Mouse (Mus musculus) midbrain, embryonic 15.5 days (tissue): Measurements from ENCODE around the gene Naaladl2. TPM values are rescaled to one million over a fixed set of nuclear protein-coding genes. Genes with fewer than 3 reads are reported as not detected.
"Not testable (repeated sequence)": the region's sequence is repeated elsewhere in the genome, so short reads cannot be mapped to it uniquely, and the experiment has no call there.

Experiments
- ATAC-seq: fragments of 200-750 bp; cut with Nextera tagmentation; replicated peaks from 2 replicates; pipeline ENCODE4 v1.8.0; 2017; ENCODE audit warnings: moderate TSS enrichment
- H3K27ac ChIP-seq: fragments of 300-500 bp; sonication (generic); 2 replicates; pipeline ENCODE4 v1.5.1; 2015; ENCODE audit warnings: mild to moderate bottlenecking, inconsistent platforms
- H3K27me3 ChIP-seq: fragments of 300-500 bp; sonication (generic); replicated peaks from 2 replicates; pipeline ENCODE4 v1.6.1; 2015; ENCODE audit warnings: inconsistent platforms
- H3K36me3 ChIP-seq: fragments of 300-500 bp; sonication (generic); replicated peaks from 2 replicates; pipeline ENCODE4 v1.6.1; 2015; ENCODE audit warnings: inconsistent platforms
- H3K4me1 ChIP-seq: fragments of 300-500 bp; sonication (generic); 2 replicates; pipeline ENCODE4 v1.6.1; 2015; ENCODE audit warnings: inconsistent platforms
- H3K4me2 ChIP-seq: fragments of 300-500 bp; sonication (generic); 2 replicates; pipeline ENCODE4 v1.6.1; 2015; ENCODE audit warnings: inconsistent platforms, mild to moderate bottlenecking, moderate library complexity
- H3K4me3 ChIP-seq: fragments of 300-500 bp; sonication (generic); 2 replicates; pipeline ENCODE4 v1.5.1; 2015; ENCODE audit warnings: mild to moderate bottlenecking, inconsistent platforms
- H3K9ac ChIP-seq: fragments of 300-500 bp; sonication (generic); 2 replicates; pipeline ENCODE4 v1.6.1; 2015; ENCODE audit warnings: mild to moderate bottlenecking, inconsistent platforms
- H3K9me3 ChIP-seq: fragments of 300-500 bp; sonication (generic); 2 replicates; pipeline ENCODE4 v1.6.1; 2016; ENCODE audit warnings: inconsistent platforms
- WGBS: fragments of 180-500 bp; shearing (Covaris S2); methylation state at CpG from one replicate; pipeline ENCODE4 v1.1.7; 2015; ENCODE audit warnings: mixed read lengths; 5-methylcytosine and 5-hydroxymethylcytosine counted together
- polyA plus RNA-seq: library from polyadenylated mRNA; unstranded; fragments of >200 nt; fragmentation: Nextera tagmentation; extraction: Ambion mirVana; gene quantifications from 2 replicates; pipeline ENCODE4 v1.2.1, GENCODE M21; 2015

Naaladl2 gene
- polyA plus RNA-seq, 1 experiment from 2014 or later, result 0.97 TPM

GRCm38 (mm10) chr3:25074266-25074665, 69.8 kb downstream of the Naaladl2 start:
- H3K36me3 ChIP-seq, result no peaks in the 10 kb centered on the region
- H3K27me3 ChIP-seq, result no peaks in the 10 kb centered on the region
- no peak overlapping the region for H3K4me2 ChIP-seq
- no peak for ATAC-seq
- H3K4me3 ChIP-seq, result no peak overlapping the region
- no peak overlapping the region for H3K27ac ChIP-seq
- no peaks in the 10 kb centered on the region for H3K4me1 ChIP-seq
- no peaks in the 10 kb centered on the region for H3K9me3 ChIP-seq
- WGBS, result 73% methylated on average over 4 of the region's 4 CpGs
- no peak overlapping the region for H3K9ac ChIP-seq

- H3K27ac ChIP-seq, result no peak overlapping the region
- no peaks in the 10 kb centered on the region for H3K9me3 ChIP-seq
- no peak for ATAC-seq
- WGBS, result 27% methylated on average over 6 of the region's 6 CpGs
- no peaks in the 10 kb centered on the region for H3K27me3 ChIP-seq
- H3K4me1 ChIP-seq, result no peaks in the 10 kb centered on the region
- no peak overlapping the region for H3K9ac ChIP-seq
- no peaks in the 10 kb centered on the region for H3K36me3 ChIP-seq
- H3K4me2 ChIP-seq, result no peak overlapping the region
- no peak overlapping the region for H3K4me3 ChIP-seq
Observed at GRCm38 (mm10) chr3:25073821-25074220, 70.2 kb downstream of the Naaladl2 start.

- no peak overlapping the region for H3K4me3 ChIP-seq
- no peaks in the 10 kb centered on the region for H3K27me3 ChIP-seq
- H3K27ac ChIP-seq, result no peak overlapping the region
- H3K36me3 ChIP-seq, result no peaks in the 10 kb centered on the region
- no peaks in the 10 kb centered on the region for H3K4me1 ChIP-seq
- ATAC-seq, result no peak
- no peaks in the 10 kb centered on the region for H3K9me3 ChIP-seq
- 90% methylated on average over 4 of the region's 4 CpGs for WGBS
- H3K4me2 ChIP-seq, result no peak overlapping the region
- H3K9ac ChIP-seq, result no peak overlapping the region
Observed at GRCm38 (mm10) chr3:25063217-25063616, 80.8 kb downstream of the Naaladl2 start.

DNA sequence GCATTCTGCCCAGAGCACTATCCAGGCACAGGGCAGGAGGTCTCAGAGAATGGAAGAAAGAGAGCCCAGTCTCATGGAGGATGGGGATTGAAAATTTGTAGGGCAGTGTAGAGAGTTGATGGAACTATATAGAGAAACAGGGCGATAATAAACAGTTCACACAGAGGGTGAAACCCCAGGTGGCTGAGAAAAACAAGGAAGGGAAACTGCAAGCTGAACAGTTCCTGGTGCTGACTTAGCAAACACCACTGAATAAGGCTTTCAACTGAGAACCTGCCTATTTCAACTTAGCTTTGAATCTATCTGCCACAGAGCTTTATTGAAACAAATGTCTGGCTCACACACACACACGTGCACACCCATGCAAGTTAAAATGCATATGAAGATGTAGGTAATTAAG, 91.1 kb downstream of the Naaladl2 start:
- H3K9me3 ChIP-seq, result no peaks in the 10 kb centered on the region
- no peak overlapping the region for H3K4me3 ChIP-seq
- no peak overlapping the region for H3K4me2 ChIP-seq
- no peaks in the 10 kb centered on the region for H3K36me3 ChIP-seq
- no peak for ATAC-seq
- no peaks in the 10 kb centered on the region for H3K4me1 ChIP-seq
- H3K27me3 ChIP-seq, result no peaks in the 10 kb centered on the region
- no peak overlapping the region for H3K27ac ChIP-seq
- H3K9ac ChIP-seq, result no peak overlapping the region
- 22% methylated on average over 2 of the region's 2 CpGs for WGBS

DNA sequence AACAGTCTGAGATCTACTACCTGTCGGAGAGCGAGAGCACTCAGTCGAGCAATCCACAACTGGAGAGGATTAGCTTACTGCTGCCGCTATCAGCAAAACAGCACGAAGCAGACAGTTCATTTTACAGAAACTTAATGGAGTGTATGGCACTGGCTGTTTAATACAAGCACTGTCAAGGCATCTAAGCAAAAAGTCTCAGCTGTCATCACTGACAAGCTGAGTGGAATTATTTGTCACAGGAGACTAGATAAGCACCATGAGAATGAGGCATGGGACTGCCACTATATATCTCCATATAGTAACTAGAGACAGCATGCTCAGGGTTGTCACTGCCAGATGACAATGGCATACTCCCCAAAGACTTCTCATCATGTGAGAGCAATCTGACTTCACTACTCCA, 124.1 kb downstream of the Naaladl2 start:
- Histone ChIP-seq H3K4me1 (no peaks in the 10 kb centered on the region), H3K27me3 (no peaks in the 10 kb centered on the region), H3K4me3 (no peak overlapping the region), H3K27ac (no peak overlapping the region), H3K9ac (no peak overlapping the region), H3K36me3 (no peaks in the 10 kb centered on the region), H3K4me2 (no peak overlapping the region), H3K9me3 (no peaks in the 10 kb centered on the region)
- ATAC-seq, result peak; percentile 56
- WGBS, result 60% methylated on average over 5 of the region's 5 CpGs

DNA sequence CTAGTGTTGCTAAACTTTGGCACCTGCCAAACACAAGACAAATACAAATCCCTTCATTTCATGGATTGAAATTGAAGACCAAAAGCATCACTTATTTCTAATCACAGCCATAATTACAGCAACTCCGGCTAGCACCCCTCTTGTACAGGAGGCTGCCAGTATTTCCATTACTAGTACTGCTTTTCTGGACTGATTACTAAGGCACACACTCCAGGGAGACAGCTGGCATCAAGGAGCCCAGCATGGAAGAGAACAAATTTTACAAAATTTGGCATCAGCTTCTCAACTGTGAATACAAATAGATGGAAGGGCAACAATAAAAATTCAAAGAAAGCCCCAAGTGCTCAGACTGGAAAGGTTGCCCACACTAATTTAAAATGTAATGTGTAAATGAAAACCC, 133.3 kb downstream of the Naaladl2 start:
- H3K9ac ChIP-seq, result no peak overlapping the region
- no peak overlapping the region for H3K4me2 ChIP-seq
- no peaks in the 10 kb centered on the region for H3K9me3 ChIP-seq
- 80% methylated on average over 1 of the region's 1 CpGs for WGBS
- no peaks in the 10 kb centered on the region for H3K4me1 ChIP-seq
- no peaks in the 10 kb centered on the region for H3K36me3 ChIP-seq
- no peaks in the 10 kb centered on the region for H3K27me3 ChIP-seq
- H3K4me3 ChIP-seq, result no peak overlapping the region
- H3K27ac ChIP-seq, result no peak overlapping the region
- no peak for ATAC-seq

GRCm38 (mm10) chr3:25006802-25007201, 137.3 kb downstream of the Naaladl2 start:
- H3K9me3 ChIP-seq, H3K27me3 ChIP-seq, ATAC-seq, H3K27ac ChIP-seq, H3K36me3 ChIP-seq, H3K4me3 ChIP-seq, H3K9ac ChIP-seq, H3K4me1 ChIP-seq, H3K4me2 ChIP-seq: not testable (repeated sequence)
- WGBS, result 36% methylated on average over 2 of the region's 2 CpGs

DNA sequence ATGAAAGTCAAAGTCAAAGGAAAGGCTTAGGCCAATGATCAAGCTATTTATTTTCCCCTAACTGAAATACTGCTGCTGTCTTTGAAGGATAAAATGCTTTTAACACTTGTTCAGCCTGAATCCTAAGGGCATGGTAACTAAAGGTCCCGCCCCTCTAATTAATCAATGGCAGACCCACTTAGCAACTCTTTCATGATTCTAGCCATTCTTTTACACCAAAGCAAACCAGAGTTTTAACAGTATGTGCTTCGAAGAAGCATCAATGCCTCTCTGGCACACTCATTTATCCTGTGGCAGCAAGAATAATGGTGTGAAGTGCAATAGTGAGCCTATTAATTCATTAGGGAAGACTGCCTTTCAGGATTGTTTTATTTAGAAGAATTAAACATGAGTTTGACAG, 151.5 kb downstream of the Naaladl2 start:
- 49% methylated on average over 2 of the region's 2 CpGs for WGBS
- no peak overlapping the region for H3K27ac ChIP-seq
- no peaks in the 10 kb centered on the region for H3K36me3 ChIP-seq
- H3K4me2 ChIP-seq, result no peak overlapping the region
- H3K9me3 ChIP-seq, result 0 out of 2 replicates have a peak, but pooled peaks cover 3% of the 10 kb centered on the region
- H3K4me3 ChIP-seq, result no peak overlapping the region
- H3K9ac ChIP-seq, result no peak overlapping the region
- no peaks in the 10 kb centered on the region for H3K27me3 ChIP-seq
- ATAC-seq, result no peak
- 0 out of 2 replicates have a peak, but pooled peaks cover 3% of the 10 kb centered on the region for H3K4me1 ChIP-seq

GRCm38 (mm10) chr3:24992078-24992477, 152.0 kb downstream of the Naaladl2 start:
- no peak for ATAC-seq
- 51% methylated on average over 3 of the region's 3 CpGs for WGBS
- H3K4me3 ChIP-seq, result no peak overlapping the region
- no peak overlapping the region for H3K4me2 ChIP-seq
- no peaks in the 10 kb centered on the region for H3K36me3 ChIP-seq
- no peak overlapping the region for H3K9ac ChIP-seq
- H3K9me3 ChIP-seq, result 0 out of 2 replicates have a peak, but pooled peaks cover 3% of the 10 kb centered on the region
- H3K27ac ChIP-seq, result no peak overlapping the region
- 0 out of 2 replicates have a peak, but pooled peaks cover 3% of the 10 kb centered on the region for H3K4me1 ChIP-seq
- no peaks in the 10 kb centered on the region for H3K27me3 ChIP-seq

GRCm38 (mm10) chr3:24982111-24982510, 161.9 kb downstream of the Naaladl2 start:
- Histone ChIP-seq H3K4me2 (no peak overlapping the region), H3K36me3 (no peaks in the 10 kb centered on the region), H3K27ac (no peak overlapping the region), H3K27me3 (no peaks in the 10 kb centered on the region), H3K4me1 (no peaks in the 10 kb centered on the region), H3K4me3 (no peak overlapping the region), H3K9me3 (no peaks in the 10 kb centered on the region), H3K9ac (no peak overlapping the region)
- no peak for ATAC-seq
- WGBS, result 75% methylated on average over 4 of the region's 4 CpGs

DNA sequence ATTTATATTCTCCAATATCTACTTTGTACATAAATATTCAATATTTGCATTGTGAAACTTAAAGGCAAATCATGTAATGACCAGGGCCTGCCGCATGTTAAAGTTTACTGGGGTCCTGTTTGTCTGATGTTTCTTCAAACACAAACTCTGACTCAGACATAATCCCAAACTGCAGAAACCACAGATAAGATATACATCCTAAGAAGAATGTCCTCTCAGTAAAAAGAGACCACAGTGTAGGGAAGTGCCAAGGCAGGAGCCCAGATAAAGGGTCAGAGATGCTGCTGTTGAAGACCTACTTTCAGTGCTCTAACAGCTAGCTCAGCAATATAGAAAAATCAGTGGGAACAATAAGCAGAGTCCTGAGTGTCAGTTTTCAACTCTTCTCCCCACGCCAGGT, 201.9 kb downstream of the Naaladl2 start:
- H3K4me2 ChIP-seq, result no peak overlapping the region
- H3K9me3 ChIP-seq, result no peaks in the 10 kb centered on the region
- no peak overlapping the region for H3K4me3 ChIP-seq
- 87% methylated on average over 2 of the region's 2 CpGs for WGBS
- no peaks in the 10 kb centered on the region for H3K4me1 ChIP-seq
- no peak overlapping the region for H3K9ac ChIP-seq
- no peaks in the 10 kb centered on the region for H3K36me3 ChIP-seq
- no peak overlapping the region for H3K27ac ChIP-seq
- H3K27me3 ChIP-seq, result no peaks in the 10 kb centered on the region
- no peak for ATAC-seq

GRCm38 (mm10) chr3:24938507-24939182, 205.4 kb downstream of the Naaladl2 start:
- no peaks in the 10 kb centered on the region for H3K27me3 ChIP-seq
- no peaks in the 10 kb centered on the region for H3K9me3 ChIP-seq
- H3K9ac ChIP-seq, result no peak overlapping the region
- 67% methylated on average over 5 of the region's 5 CpGs for WGBS
- H3K27ac ChIP-seq, result no peak overlapping the region
- H3K4me3 ChIP-seq, result no peak overlapping the region
- no peak overlapping the region for H3K4me2 ChIP-seq
- peak; percentile 62; the same call in 1 of the 2 replicates for ATAC-seq
- no peaks in the 10 kb centered on the region for H3K36me3 ChIP-seq
- no peaks in the 10 kb centered on the region for H3K4me1 ChIP-seq

GRCm38 (mm10) chr3:24921811-24922210, 222.2 kb downstream of the Naaladl2 start:
- Histone ChIP-seq H3K4me1 (no peaks in the 10 kb centered on the region), H3K9ac (no peak overlapping the region), H3K36me3 (no peaks in the 10 kb centered on the region), H3K4me3 (no peak overlapping the region), H3K27me3 (no peaks in the 10 kb centered on the region), H3K4me2 (no peak overlapping the region), H3K27ac (no peak overlapping the region), H3K9me3 (no peaks in the 10 kb centered on the region)
- no peak for ATAC-seq
- WGBS, result 19% methylated on average over 2 of the region's 2 CpGs
